Mouse (Mus musculus): ENCODE results near the gene Olfr1034. TPM values are rescaled to one million over a fixed set of nuclear protein-coding genes. Genes with fewer than 3 reads are reported as not detected.
"Not testable (repeated sequence)": the region's sequence is repeated elsewhere in the genome, so short reads cannot be mapped to it uniquely, and the experiment has no call there.

Olfr1034 gene
- 0.02 TPM in 1 of 2 replicates, not detected in the other for polyA plus RNA-seq (2012; rRNA removed)

GRCm38 (mm10) chr2:86045561-86045960, at the start of gene Olfr1034:
TSS of gene Olfr1034 (plus strand) at chr2:86045861.
- Histone ChIP-seq H3K27ac (ENCODE audit: insufficient read depth, low read length) (no peak within 1 kb of the TSS), H3K4me3 (ENCODE audit: insufficient read depth, low read length) (no peak within 1 kb of the TSS), H3K4me1 (ENCODE audit: control insufficient read depth, insufficient read depth, low read length) (no peaks in the 10 kb centered on the region)
- TF ChIP-seq POLR2A (IDR thresholded peaks at IDR 0.05; ENCODE audit: extremely low read depth, insufficient read depth, low read length) (no peak), CTCF (IDR thresholded peaks at IDR 0.05; ENCODE audit: extremely low read depth, insufficient read depth, low read length) (no peak)

GRCm38 (mm10) chr2:86005240-86005639, 40.4 kb upstream of the Olfr1034 start, which contains the start of gene Olfr1032:
TSS of gene Olfr1032 (plus strand) at chr2:86005540.
- TF ChIP-seq CTCF (IDR thresholded peaks at IDR 0.05; ENCODE audit: extremely low read depth, insufficient read depth, low read length) (no peak), POLR2A (IDR thresholded peaks at IDR 0.05; ENCODE audit: extremely low read depth, insufficient read depth, low read length) (no peak)
- Histone ChIP-seq H3K27ac (ENCODE audit: insufficient read depth, low read length) (no peak within 1 kb of the TSS), H3K4me1 (ENCODE audit: control insufficient read depth, insufficient read depth, low read length) (no peaks in the 10 kb centered on the region), H3K4me3 (ENCODE audit: insufficient read depth, low read length) (no peak within 1 kb of the TSS)

GRCm38 (mm10) chr2:86020406-86020805, 25.3 kb upstream of the Olfr1034 start, which contains the start of gene Olfr1033:
TSS of gene Olfr1033 (plus strand) at chr2:86020633.
- H3K27ac ChIP-seq (ENCODE audit: insufficient read depth, low read length); H3K4me1 ChIP-seq (ENCODE audit: control insufficient read depth, insufficient read depth, low read length): not testable (repeated sequence)
- H3K4me3 ChIP-seq (ENCODE audit: insufficient read depth, low read length), result peak within 1 kb of the TSS; percentile 39; the same call in 1 of the 2 replicates

- not testable (repeated sequence) for H3K27ac ChIP-seq (ENCODE audit: insufficient read depth, low read length); H3K4me3 ChIP-seq (ENCODE audit: insufficient read depth, low read length); H3K4me1 ChIP-seq (ENCODE audit: control insufficient read depth, insufficient read depth, low read length)
Observed at GRCm38 (mm10) chr2:86021518-86021917, 24.1 kb upstream of the Olfr1034 start.

- H3K4me1 ChIP-seq (ENCODE audit: control insufficient read depth, insufficient read depth, low read length); H3K27ac ChIP-seq (ENCODE audit: insufficient read depth, low read length): not testable (repeated sequence)
Observed at GRCm38 (mm10) chr2:86050777-86051176, 5.1 kb downstream of the Olfr1034 start.

GRCm38 (mm10) chr2:86063766-86064165, 18.1 kb downstream of the Olfr1034 start:
- H3K4me1 ChIP-seq (ENCODE audit: control insufficient read depth, insufficient read depth, low read length); H3K4me3 ChIP-seq (ENCODE audit: insufficient read depth, low read length); H3K27ac ChIP-seq (ENCODE audit: insufficient read depth, low read length): not testable (repeated sequence)

More at GRCm38 (mm10) chr2:86050777-86051176, 5.1 kb downstream of the Olfr1034 start:
- not testable (repeated sequence) for H3K4me3 ChIP-seq (ENCODE audit: insufficient read depth, low read length)

GRCm38 (mm10) chr2:86070189-86070588, 24.5 kb downstream of the Olfr1034 start:
- H3K4me3 ChIP-seq (ENCODE audit: insufficient read depth, low read length), result no peak overlapping the region
- H3K4me1 ChIP-seq (ENCODE audit: control insufficient read depth, insufficient read depth, low read length), result no peaks in the 10 kb centered on the region
- TF ChIP-seq CTCF (IDR thresholded peaks at IDR 0.05; ENCODE audit: extremely low read depth, insufficient read depth, low read length) (no peak), POLR2A (IDR thresholded peaks at IDR 0.05; ENCODE audit: extremely low read depth, insufficient read depth, low read length) (no peak)
- no peak overlapping the region for H3K27ac ChIP-seq (ENCODE audit: insufficient read depth, low read length)

GRCm38 (mm10) chr2:86073692-86074091, 28.0 kb downstream of the Olfr1034 start, which contains the start of gene Olfr1036:
TSS of gene Olfr1036 (plus strand) at chr2:86073992.
- not testable (repeated sequence) for H3K4me1 ChIP-seq (ENCODE audit: control insufficient read depth, insufficient read depth, low read length); H3K4me3 ChIP-seq (ENCODE audit: insufficient read depth, low read length)

GRCm38 (mm10) chr2:86080478-86080877, 34.8 kb downstream of the Olfr1034 start:
- not testable (repeated sequence) for H3K4me3 ChIP-seq (ENCODE audit: insufficient read depth, low read length); H3K4me1 ChIP-seq (ENCODE audit: control insufficient read depth, insufficient read depth, low read length); H3K27ac ChIP-seq (ENCODE audit: insufficient read depth, low read length)

More at GRCm38 (mm10) chr2:86073692-86074091, 28.0 kb downstream of the Olfr1034 start, which contains the start of gene Olfr1036:
- H3K27ac ChIP-seq (ENCODE audit: insufficient read depth, low read length), result not testable (repeated sequence)

- no peak for TF ChIP-seq POLR2A (IDR thresholded peaks at IDR 0.05; ENCODE audit: extremely low read depth, insufficient read depth, low read length)
- no peak for TF ChIP-seq CTCF (IDR thresholded peaks at IDR 0.05; ENCODE audit: extremely low read depth, insufficient read depth, low read length)
- no peaks in the 10 kb centered on the region for H3K4me1 ChIP-seq (ENCODE audit: control insufficient read depth, insufficient read depth, low read length)
- H3K4me3 ChIP-seq (ENCODE audit: insufficient read depth, low read length), result no peak within 1 kb of the TSS
- H3K27ac ChIP-seq (ENCODE audit: insufficient read depth, low read length), result no peak within 1 kb of the TSS
Observed at GRCm38 (mm10) chr2:86087285-86087684, 41.6 kb downstream of the Olfr1034 start, which contains the start of gene Olfr1037. TSS of gene Olfr1037 (minus strand) at chr2:86087385.

Other genes starting within 250 kb of the Olfr1034 start
- gene Olfr1016, start 243.3 kb upstream of the Olfr1034 start, polyA plus RNA-seq (2012; rRNA removed), result not detected in 2 replicates
- not detected in 2 replicates for gene Olfr1018, start 227.4 kb upstream of the Olfr1034 start, polyA plus RNA-seq (2012; rRNA removed)
- not detected in 2 replicates for gene Olfr1019, start 200.4 kb upstream of the Olfr1034 start, polyA plus RNA-seq (2012; rRNA removed)
- not detected in 2 replicates for gene Olfr1020, start 198.8 kb upstream of the Olfr1034 start, polyA plus RNA-seq (2012; rRNA removed)
- not detected in 2 replicates for gene Olfr1022, start 177.3 kb upstream of the Olfr1034 start, polyA plus RNA-seq (2012; rRNA removed)
- not detected in 2 replicates for gene Olfr1023, start 160.2 kb upstream of the Olfr1034 start, polyA plus RNA-seq (2012; rRNA removed)
- gene Olfr1024, start 140.8 kb upstream of the Olfr1034 start, polyA plus RNA-seq (2012; rRNA removed), result not detected in 2 replicates
- gene Olfr1025-ps1, start 130.7 kb upstream of the Olfr1034 start, polyA plus RNA-seq (2012; rRNA removed), result not detected in 2 replicates
- not detected in 2 replicates for gene Olfr1026, start 124.3 kb upstream of the Olfr1034 start, polyA plus RNA-seq (2012; rRNA removed)
- gene Olfr1028, start 95.4 kb upstream of the Olfr1034 start, polyA plus RNA-seq (2012; rRNA removed), result not detected in 2 replicates
- gene Olfr1029, start 72.0 kb upstream of the Olfr1034 start, polyA plus RNA-seq (2012; rRNA removed), result 0.06 TPM in 1 of 2 replicates, not detected in the other
- not detected in 2 replicates for gene Olfr1030, start 66.6 kb upstream of the Olfr1034 start, polyA plus RNA-seq (2012; rRNA removed)
- gene Olfr1031, start 55.6 kb upstream of the Olfr1034 start, polyA plus RNA-seq (2012; rRNA removed), result not detected in 2 replicates
- gene Olfr1032, start 40.3 kb upstream of the Olfr1034 start, polyA plus RNA-seq (2012; rRNA removed), result not detected in 2 replicates
- gene Olfr1033, start 25.2 kb upstream of the Olfr1034 start, polyA plus RNA-seq (2012; rRNA removed), result 0.13 and 0.17 TPM in 2 replicates
- not detected in 2 replicates for gene Olfr1036, start 28.1 kb downstream of the Olfr1034 start, polyA plus RNA-seq (2012; rRNA removed)
- gene Olfr1037, start 41.5 kb downstream of the Olfr1034 start, polyA plus RNA-seq (2012; rRNA removed), result not detected in 2 replicates
- gene Olfr1039, start 90.1 kb downstream of the Olfr1034 start, polyA plus RNA-seq (2012; rRNA removed), result not detected in 2 replicates
- not detected in 2 replicates for gene Olfr1040, start 100.9 kb downstream of the Olfr1034 start, polyA plus RNA-seq (2012; rRNA removed)
- not detected in 2 replicates for gene Olfr1042, start 116.0 kb downstream of the Olfr1034 start, polyA plus RNA-seq (2012; rRNA removed)
- gene Olfr1043, start 121.7 kb downstream of the Olfr1034 start, polyA plus RNA-seq (2012; rRNA removed), result not detected in 2 replicates
- not detected in 2 replicates for gene Olfr1044, start 132.0 kb downstream of the Olfr1034 start, polyA plus RNA-seq (2012; rRNA removed)
- gene Olfr52, start 139.8 kb downstream of the Olfr1034 start, polyA plus RNA-seq (2012; rRNA removed), result not detected in 2 replicates
- not detected in 2 replicates for gene Olfr1045, start 157.1 kb downstream of the Olfr1034 start, polyA plus RNA-seq (2012; rRNA removed)
- gene Olfr1046, start 173.5 kb downstream of the Olfr1034 start, polyA plus RNA-seq (2012; rRNA removed), result not detected in 2 replicates
- not detected in 2 replicates for gene Olfr1047, start 185.5 kb downstream of the Olfr1034 start, polyA plus RNA-seq (2012; rRNA removed)
- not detected in 2 replicates for gene Olfr1048, start 194.4 kb downstream of the Olfr1034 start, polyA plus RNA-seq (2012; rRNA removed)
- not detected in 2 replicates for gene Olfr1049, start 212.5 kb downstream of the Olfr1034 start, polyA plus RNA-seq (2012; rRNA removed)
- gene Olfr1051, start 233.2 kb downstream of the Olfr1034 start, polyA plus RNA-seq (2012; rRNA removed), result not detected in 2 replicates
- gene Olfr1052, start 246.6 kb downstream of the Olfr1034 start, polyA plus RNA-seq (2012; rRNA removed), result not detected in 2 replicates

Measured in cortical plate, adult 2 months (tissue).